Mouse (Mus musculus) heart, embryonic 12.5 days (tissue): ENCODE data around the gene Slc22a14. TPM values are rescaled to one million over a fixed set of nuclear protein-coding genes. Genes with fewer than 3 reads are reported as not detected.

Experiments
- ATAC-seq: fragments of 200-750 bp; cut with Nextera tagmentation; 2 replicates; pipeline ENCODE4 v1.8.0; 2017; ENCODE audit warnings: moderate TSS enrichment, moderate library complexity; ENCODE audit not compliant: insufficient number of reproducible peaks, low FRiP score
- H3K27ac ChIP-seq: fragments of 300-500 bp; sonication (generic); 2 replicates; pipeline ENCODE4 v1.5.1; 2016; ENCODE audit warnings: mild to moderate bottlenecking, moderate library complexity; ENCODE audit not compliant: poor library complexity, severe bottlenecking
- H3K27me3 ChIP-seq: fragments of 300-500 bp; sonication (generic); replicated peaks from 2 replicates; pipeline ENCODE4 v1.6.1; 2016; ENCODE audit warnings: mild to moderate bottlenecking, moderate library complexity
- H3K36me3 ChIP-seq: fragments of 300-500 bp; sonication (generic); 2 replicates; pipeline ENCODE4 v1.6.1; 2016; ENCODE audit warnings: mild to moderate bottlenecking, moderate library complexity
- H3K4me1 ChIP-seq: fragments of 300-500 bp; sonication (generic); replicated peaks from 2 replicates; pipeline ENCODE4 v1.6.1; 2016; ENCODE audit warnings: mild to moderate bottlenecking
- H3K4me2 ChIP-seq: fragments of 300-500 bp; sonication (generic); 2 replicates; pipeline ENCODE4 v1.6.1; 2016; ENCODE audit warnings: mild to moderate bottlenecking, moderate library complexity
- H3K4me3 ChIP-seq: fragments of 300-500 bp; sonication (generic); 2 replicates; pipeline ENCODE4 v1.5.1; 2016; ENCODE audit warnings: mild to moderate bottlenecking
- H3K9ac ChIP-seq: fragments of 300-500 bp; sonication (generic); 2 replicates; pipeline ENCODE4 v1.6.1; 2016; ENCODE audit warnings: mild to moderate bottlenecking, moderate library complexity
- H3K9me3 ChIP-seq: fragments of 300-500 bp; sonication (generic); replicated peaks from 2 replicates; pipeline ENCODE4 v1.6.1; 2016; ENCODE audit warnings: mild to moderate bottlenecking, moderate library complexity
- WGBS: fragments of 180-500 bp; shearing (Covaris S2); methylation state at CpG from one replicate; pipeline ENCODE4 v1.1.7; 2016; 5-methylcytosine and 5-hydroxymethylcytosine counted together
- polyA plus RNA-seq: library from polyadenylated mRNA; unstranded; fragments of >200 nt; fragmentation: Nextera tagmentation; extraction: Ambion mirVana; gene quantifications from 2 replicates; pipeline ENCODE4 v1.2.1, GENCODE M21; 2016

The Slc22a14 gene
- polyA plus RNA-seq, 1 experiment from 2014 or later = not detected

GRCm38 (mm10) chr9:119322289-119323259 is 42.8 kb downstream of the Slc22a14 start, which contains the start of gene Oxsr1:
Gene Oxsr1 (minus strand): TSS chr9:119322427.
- peaks cover 3% of the 10 kb centered on the region; the same call in 1 of the 2 replicates for H3K36me3 ChIP-seq
- no peaks in the 10 kb centered on the region for H3K9me3 ChIP-seq
- peak; percentile 97 for ATAC-seq
- peaks cover 19% of the 10 kb centered on the region for H3K4me1 ChIP-seq
- H3K9ac ChIP-seq = peak within 1 kb of the TSS; percentile 91
- H3K27ac ChIP-seq = peak within 1 kb of the TSS; percentile 94
- H3K4me2 ChIP-seq = peak within 1 kb of the TSS; percentile 96
- WGBS = under 1% methylated on average over 76 of the region's 76 CpGs
- H3K27me3 ChIP-seq = no peaks in the 10 kb centered on the region
- H3K4me3 ChIP-seq = peak within 1 kb of the TSS; percentile 93

DNA sequence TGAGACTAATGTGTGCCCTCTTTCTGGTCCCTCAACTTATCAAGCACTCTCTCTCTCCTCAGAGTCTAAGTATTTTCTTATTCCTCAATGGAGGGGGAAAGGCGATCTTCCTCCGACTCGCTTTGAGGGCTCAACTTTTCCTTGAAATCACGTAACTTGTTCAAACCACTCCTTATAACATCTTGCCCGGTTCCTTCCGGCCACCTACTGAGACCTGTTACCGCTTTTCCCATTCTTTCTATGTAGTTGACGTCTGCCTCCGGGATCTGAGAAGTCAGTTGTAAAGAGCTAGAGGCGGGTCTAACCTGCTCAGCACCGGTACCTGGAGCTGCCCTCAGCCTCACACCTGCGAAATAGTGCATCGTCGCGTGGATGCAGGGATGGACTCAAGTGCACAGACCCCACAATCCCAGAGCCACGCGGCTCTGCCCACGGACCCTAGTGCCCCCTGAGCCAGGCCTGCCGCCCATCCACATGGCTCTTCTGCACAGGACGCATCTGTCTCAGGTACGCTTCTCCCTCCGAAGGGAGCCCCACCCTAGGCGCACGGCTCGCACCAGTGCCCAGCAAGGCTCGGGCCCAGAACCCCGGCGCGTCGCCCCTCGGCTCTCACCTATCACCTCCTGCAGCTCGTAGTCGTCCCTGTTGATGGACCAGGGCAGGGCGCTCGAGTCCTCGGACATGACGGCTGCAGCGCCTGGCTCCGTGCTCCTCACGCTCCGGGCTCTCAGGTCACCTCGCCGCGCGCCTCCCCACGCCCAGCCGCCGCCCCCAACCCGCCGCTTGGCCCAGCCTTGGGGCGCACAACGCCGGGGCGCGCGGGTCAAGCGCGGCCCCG is 43.7 kb downstream of the Slc22a14 start:
- Histone ChIP-seq H3K36me3 (peaks cover 3% of the 10 kb centered on the region; the same call in 1 of the 2 replicates), H3K27me3 (no peaks in the 10 kb centered on the region), H3K9me3 (no peaks in the 10 kb centered on the region), H3K4me2 (peak overlapping the region; percentile 96), H3K9ac (peak overlapping the region; percentile 91), H3K4me1 (peaks cover 19% of the 10 kb centered on the region), H3K27ac (peak overlapping the region; percentile 90), H3K4me3 (peak overlapping the region; percentile 93)
- peak; percentile 23 for ATAC-seq
- under 1% methylated on average over 59 of the region's 59 CpGs for WGBS

- Histone ChIP-seq H3K36me3 (peaks cover 3% of the 10 kb centered on the region; the same call in 1 of the 2 replicates), H3K9ac (peak overlapping the region; percentile 91), H3K27ac (no peak overlapping the region), H3K27me3 (no peaks in the 10 kb centered on the region), H3K4me3 (peak overlapping the region; percentile 93), H3K4me1 (peaks cover 19% of the 10 kb centered on the region), H3K9me3 (no peaks in the 10 kb centered on the region), H3K4me2 (peak overlapping the region; percentile 96)
- WGBS = 10% methylated on average over 7 of the region's 7 CpGs
- ATAC-seq = no peak
These were observed 44.4 kb downstream of the Slc22a14 start for GRCm38 (mm10) chr9:119320946-119321345.

DNA sequence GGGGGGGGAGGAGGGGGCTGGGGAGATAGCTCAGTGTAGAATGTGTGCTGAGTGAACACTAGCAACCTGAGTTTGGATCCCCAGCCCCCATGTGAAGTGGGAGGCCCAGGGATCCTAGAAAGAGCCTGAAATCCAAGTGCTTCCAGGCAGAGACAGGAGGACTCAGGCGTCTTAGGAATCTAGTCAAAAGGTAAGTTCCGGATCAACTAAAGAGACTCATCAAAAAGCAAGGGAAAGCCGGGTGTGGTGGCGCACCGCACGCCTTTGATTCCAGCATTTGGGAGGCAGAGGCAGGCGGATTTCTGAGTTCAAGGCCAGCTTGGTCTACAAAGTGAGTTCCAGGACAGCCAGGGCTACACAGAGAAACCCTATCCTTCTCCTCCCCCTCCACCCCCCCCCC is 44.9 kb downstream of the Slc22a14 start:
- Histone ChIP-seq H3K9ac (no peak overlapping the region), H3K36me3 (peaks cover 3% of the 10 kb centered on the region; the same call in 1 of the 2 replicates), H3K4me2 (peak overlapping the region; percentile 96), H3K27ac (no peak overlapping the region), H3K9me3 (no peaks in the 10 kb centered on the region), H3K4me3 (no peak overlapping the region; the same call in 1 of the 2 replicates), H3K4me1 (peaks cover 19% of the 10 kb centered on the region), H3K27me3 (no peaks in the 10 kb centered on the region)
- WGBS = 80% methylated on average over 7 of the region's 7 CpGs
- ATAC-seq = no peak

GRCm38 (mm10) chr9:119318891-119319290 is 46.5 kb downstream of the Slc22a14 start:
- no peak for ATAC-seq
- peaks cover 22% of the 10 kb centered on the region for H3K4me1 ChIP-seq
- no peak overlapping the region for H3K9ac ChIP-seq
- peaks cover 3% of the 10 kb centered on the region; the same call in 1 of the 2 replicates for H3K36me3 ChIP-seq
- WGBS = 92% methylated on average over 1 of the region's 1 CpGs
- no peak overlapping the region for H3K4me3 ChIP-seq
- no peak overlapping the region for H3K27ac ChIP-seq
- no peaks in the 10 kb centered on the region for H3K27me3 ChIP-seq
- no peaks in the 10 kb centered on the region for H3K9me3 ChIP-seq
- H3K4me2 ChIP-seq = no peak overlapping the region

- peaks cover under 1% of the 10 kb centered on the region; the same call in 1 of the 2 replicates for H3K36me3 ChIP-seq
- no peaks in the 10 kb centered on the region for H3K9me3 ChIP-seq
- WGBS = 79% methylated on average over 10 of the region's 10 CpGs
- H3K4me3 ChIP-seq = no peak overlapping the region
- no peaks in the 10 kb centered on the region for H3K27me3 ChIP-seq
- no peak for ATAC-seq
- no peak overlapping the region for H3K4me2 ChIP-seq
- no peak overlapping the region for H3K27ac ChIP-seq
- peaks cover 26% of the 10 kb centered on the region for H3K4me1 ChIP-seq
- no peak overlapping the region for H3K9ac ChIP-seq
These were observed 52.3 kb downstream of the Slc22a14 start for GRCm38 (mm10) chr9:119313096-119313495.

GRCm38 (mm10) chr9:119309067-119309466 is 56.3 kb downstream of the Slc22a14 start:
- 95% methylated on average over 1 of the region's 1 CpGs for WGBS

GRCm38 (mm10) chr9:119305863-119306262 is 59.5 kb downstream of the Slc22a14 start:
- H3K27ac ChIP-seq = no peak overlapping the region
- H3K27me3 ChIP-seq = no peaks in the 10 kb centered on the region
- peaks cover 18% of the 10 kb centered on the region for H3K36me3 ChIP-seq
- 89% methylated on average over 7 of the region's 7 CpGs for WGBS
- no peak overlapping the region for H3K4me3 ChIP-seq
- no peak for ATAC-seq
- H3K9ac ChIP-seq = no peak overlapping the region
- H3K4me1 ChIP-seq = peaks cover 22% of the 10 kb centered on the region
- H3K4me2 ChIP-seq = no peak overlapping the region
- no peaks in the 10 kb centered on the region for H3K9me3 ChIP-seq

More at GRCm38 (mm10) chr9:119309067-119309466, 56.3 kb downstream of the Slc22a14 start:
- no peak for ATAC-seq
- no peaks in the 10 kb centered on the region for H3K9me3 ChIP-seq
- peaks cover 27% of the 10 kb centered on the region for H3K4me1 ChIP-seq
- no peak overlapping the region for H3K9ac ChIP-seq
- H3K27ac ChIP-seq = no peak overlapping the region
- no peak overlapping the region for H3K4me2 ChIP-seq
- H3K27me3 ChIP-seq = no peaks in the 10 kb centered on the region
- peaks cover 3% of the 10 kb centered on the region; the same call in 1 of the 2 replicates for H3K36me3 ChIP-seq
- H3K4me3 ChIP-seq = no peak overlapping the region

GRCm38 (mm10) chr9:119298563-119298962 is 66.8 kb downstream of the Slc22a14 start:
- 89% methylated on average over 3 of the region's 3 CpGs for WGBS
- ATAC-seq = no peak
- no peak overlapping the region for H3K4me3 ChIP-seq
- no peaks in the 10 kb centered on the region for H3K4me1 ChIP-seq
- no peak overlapping the region for H3K4me2 ChIP-seq
- no peak overlapping the region for H3K27ac ChIP-seq
- H3K27me3 ChIP-seq = no peaks in the 10 kb centered on the region
- no peaks in the 10 kb centered on the region for H3K9me3 ChIP-seq
- no peak overlapping the region for H3K9ac ChIP-seq
- H3K36me3 ChIP-seq = peaks cover 18% of the 10 kb centered on the region

DNA sequence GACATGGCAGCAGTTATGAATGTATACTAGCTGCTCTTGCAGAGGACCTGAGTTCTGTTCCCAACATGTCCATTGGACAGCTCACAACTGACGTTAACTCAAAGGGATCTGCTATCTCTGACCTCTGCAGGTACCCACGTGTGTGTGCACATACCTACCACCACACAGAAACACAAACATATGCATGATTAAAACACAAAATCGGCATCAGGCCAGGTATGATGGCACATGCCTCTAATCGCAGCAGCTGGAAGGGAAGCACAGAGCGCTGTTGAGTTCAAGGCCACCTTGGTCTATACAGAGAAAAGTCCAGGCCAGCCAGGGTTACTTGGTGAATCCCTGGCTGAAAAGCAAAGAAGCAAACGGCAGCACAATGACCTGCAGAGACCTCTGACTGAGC is 67.7 kb downstream of the Slc22a14 start:
- WGBS = 86% methylated on average over 6 of the region's 6 CpGs

More for the DNA sequence above, 67.7 kb downstream of the Slc22a14 start:
- H3K36me3 ChIP-seq = peaks cover 17% of the 10 kb centered on the region
- no peak overlapping the region for H3K9ac ChIP-seq
- H3K4me3 ChIP-seq = no peak overlapping the region
- H3K27me3 ChIP-seq = no peaks in the 10 kb centered on the region
- no peak overlapping the region for H3K27ac ChIP-seq
- no peak overlapping the region for H3K4me2 ChIP-seq
- H3K4me1 ChIP-seq = no peaks in the 10 kb centered on the region
- ATAC-seq = no peak
- no peaks in the 10 kb centered on the region for H3K9me3 ChIP-seq
